Mouse (Mus musculus) testis, postnatal 14 days (tissue): ENCODE measurements at regions not wholly inside any gene's neighbourhood (a gene's known extent, or its start where the extent isn't known, plus 50 kb on each side); places are given as distances from the start of the nearest gene placed in this dataset.

Experiments
- DNase-seq: peaks from one replicate; pipeline ENCODE4 v3.0.0; 2021; ENCODE audit warnings: low spot score

DNA sequence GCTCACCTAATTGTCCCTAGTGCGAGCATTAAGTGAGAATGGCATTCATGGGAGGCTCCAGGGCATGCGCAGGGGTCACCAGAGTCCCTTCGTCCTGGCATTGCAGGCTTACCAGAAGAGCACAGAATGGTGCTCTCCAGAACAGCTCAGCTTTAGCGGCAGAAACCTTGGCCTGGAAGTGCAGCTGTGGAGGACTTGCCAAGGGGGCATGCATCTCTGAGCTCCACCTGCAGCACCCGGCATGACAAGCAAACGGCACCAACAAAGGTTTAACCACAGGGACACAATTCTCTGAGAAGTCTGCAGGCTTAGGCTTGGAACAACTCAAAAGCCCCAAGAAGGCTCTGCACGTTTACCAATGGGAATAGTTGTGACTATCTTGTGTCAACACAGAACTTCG lies 128.4 kb downstream of the Rpap3 start:
- DNase-seq: no peak

DNA sequence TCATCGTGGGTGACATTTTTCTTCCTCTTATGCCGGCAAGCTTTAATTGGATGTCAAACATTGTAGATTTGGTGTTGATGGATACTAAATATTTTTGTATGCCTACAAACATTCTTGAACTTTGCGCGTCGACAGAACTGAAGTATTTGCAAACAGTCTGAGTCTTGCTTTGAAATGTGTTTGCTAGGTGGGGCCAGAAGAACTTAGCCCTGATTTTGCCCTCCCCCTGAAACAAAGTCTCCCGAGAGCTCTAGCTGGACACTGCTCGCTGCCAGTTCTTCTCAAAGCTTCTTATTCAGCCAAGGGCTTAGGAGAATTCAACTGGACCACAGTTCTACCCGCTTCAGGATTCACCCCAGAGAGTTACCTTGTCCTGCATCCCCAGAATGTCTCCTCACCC lies 133.0 kb downstream of the Rpap3 start:
- no peak for DNase-seq

DNA sequence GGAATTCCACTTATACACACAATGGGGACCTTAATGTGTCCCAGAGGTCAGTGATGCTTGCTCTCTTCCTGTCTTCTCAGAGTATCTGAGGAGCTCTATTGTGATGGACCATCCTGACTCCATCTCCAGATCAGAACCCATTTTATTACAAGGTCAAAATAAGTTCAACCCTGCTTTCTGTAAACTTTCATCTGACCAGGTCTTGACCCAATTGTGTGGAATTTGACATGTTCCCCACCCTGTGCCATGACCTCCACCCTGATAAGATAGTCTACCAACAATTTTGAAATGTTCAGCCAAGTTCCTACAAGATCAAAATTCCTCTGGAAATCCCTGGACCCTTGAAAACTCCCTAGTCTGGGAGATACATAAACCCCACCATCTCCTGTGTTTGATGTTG lies 133.7 kb downstream of the Rpap3 start:
- DNase-seq: no peak

DNA sequence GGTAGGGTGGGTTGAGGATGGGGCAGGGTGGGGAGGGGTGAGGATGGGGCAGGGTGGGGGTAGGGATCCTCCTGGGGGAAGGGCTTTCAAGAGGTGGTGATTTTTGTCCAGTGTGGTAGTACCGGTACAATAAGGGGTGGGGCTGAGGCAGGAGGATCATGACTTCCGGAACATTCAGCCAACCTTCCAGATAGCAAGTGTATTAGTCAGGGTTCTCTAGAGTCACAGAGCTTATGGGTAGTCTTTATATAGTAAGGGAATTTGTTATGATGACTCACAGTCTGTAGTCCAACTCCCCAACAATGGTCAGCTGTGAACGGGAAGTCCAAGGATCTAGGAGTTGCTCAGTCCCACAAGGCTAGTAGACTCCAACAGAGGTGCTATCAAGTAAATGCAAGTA lies 145.5 kb downstream of the Rpap3 start:
- no peak for DNase-seq

DNA sequence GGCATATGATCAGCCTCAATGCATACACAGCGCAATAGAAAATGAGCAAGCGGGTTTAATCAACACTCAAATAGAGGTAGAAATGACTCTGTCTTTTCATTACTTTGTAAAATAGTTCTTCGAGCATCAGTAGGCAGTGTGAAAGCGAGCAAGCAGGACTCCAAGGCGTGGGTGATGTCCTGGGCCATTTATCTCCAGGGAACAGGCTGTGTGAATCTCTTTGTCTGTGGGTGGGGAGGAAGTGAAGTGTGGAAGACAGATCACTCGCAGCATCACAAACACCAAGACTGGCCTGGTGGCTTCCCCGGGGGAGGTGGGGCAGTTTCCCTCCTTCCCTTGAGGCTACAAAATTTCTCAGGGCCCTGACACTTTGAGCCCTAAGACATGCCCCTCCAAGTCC lies 146.9 kb downstream of the Rpap3 start:
- no peak for DNase-seq

DNA sequence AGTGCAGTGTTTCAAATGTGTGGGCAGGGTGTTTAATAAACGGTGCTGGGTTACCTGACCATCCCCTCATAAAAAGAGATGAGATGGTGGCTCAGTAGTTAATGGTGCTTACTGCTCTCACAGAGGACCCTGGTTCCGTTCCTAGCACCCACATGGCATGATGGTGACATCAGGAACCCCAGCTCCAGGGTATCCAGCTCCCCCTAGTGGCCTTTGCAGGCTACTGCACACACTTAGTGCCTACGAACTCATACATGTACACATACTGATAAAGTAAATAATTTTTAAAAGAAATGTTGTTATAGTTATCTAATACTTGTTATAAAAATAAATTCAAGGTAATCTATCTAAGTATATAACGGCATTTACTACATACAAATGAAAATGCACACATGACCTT lies 157.3 kb downstream of the Rpap3 start:
- DNase-seq: no peak

DNA sequence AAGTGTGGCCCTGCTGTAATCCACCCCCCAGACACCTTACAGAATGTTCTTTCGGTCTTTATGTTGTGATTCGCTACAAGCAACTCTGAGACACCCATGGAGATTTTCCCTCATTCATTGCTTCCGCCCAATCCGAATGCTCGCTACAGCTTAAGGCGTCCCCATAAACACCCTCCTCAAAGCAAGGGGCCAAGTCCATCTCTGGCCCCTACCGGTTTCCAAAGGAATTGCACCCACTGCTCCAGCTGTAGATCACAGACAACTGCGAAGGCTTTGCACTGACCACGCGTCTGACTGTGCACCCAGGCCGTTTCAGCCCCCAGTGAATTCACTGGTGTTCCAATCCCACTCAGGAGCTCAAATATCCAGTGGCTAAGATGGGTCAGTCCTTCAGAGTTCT lies 160.6 kb downstream of the Rpap3 start:
- DNase-seq: no peak

DNA sequence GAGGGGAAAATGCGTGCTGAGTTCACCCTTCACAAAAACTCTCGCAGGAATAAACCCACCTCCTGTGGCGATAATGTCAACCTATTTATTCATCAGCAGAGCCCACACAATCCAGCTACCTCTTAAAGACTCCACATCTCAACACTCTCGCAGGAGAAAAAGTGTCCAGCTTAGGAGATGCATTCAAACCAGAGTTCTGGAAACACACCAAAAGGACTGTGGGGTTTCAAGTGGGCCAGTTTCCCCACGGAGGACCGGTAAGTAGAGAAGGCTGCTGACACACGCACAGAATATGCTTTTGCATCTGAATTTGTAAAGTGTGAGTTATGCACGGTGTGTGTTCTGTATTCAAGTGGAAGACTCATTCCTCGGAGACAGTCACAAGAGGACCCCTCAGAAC lies 164.0 kb downstream of the Rpap3 start:
- DNase-seq: no peak

DNA sequence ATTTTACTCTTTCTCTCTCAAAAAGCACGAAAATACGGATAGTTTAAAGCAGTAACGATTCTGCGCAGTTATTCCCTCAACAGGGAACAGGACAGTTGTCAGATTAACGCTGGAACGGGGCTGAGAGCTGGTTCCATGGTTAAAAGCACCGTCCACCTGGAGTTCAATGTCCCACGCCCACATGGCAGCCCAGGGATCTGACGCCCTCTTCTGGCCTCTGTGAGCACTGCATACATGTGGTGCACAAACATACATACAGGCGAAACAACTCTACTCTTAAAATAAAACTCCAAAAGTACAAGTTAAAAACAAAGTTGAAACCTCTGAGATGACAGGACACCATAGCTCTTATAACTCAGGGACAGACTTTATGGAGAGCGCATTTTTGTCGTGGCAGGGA lies 169.5 kb downstream of the Rpap3 start:
- no peak for DNase-seq

DNA sequence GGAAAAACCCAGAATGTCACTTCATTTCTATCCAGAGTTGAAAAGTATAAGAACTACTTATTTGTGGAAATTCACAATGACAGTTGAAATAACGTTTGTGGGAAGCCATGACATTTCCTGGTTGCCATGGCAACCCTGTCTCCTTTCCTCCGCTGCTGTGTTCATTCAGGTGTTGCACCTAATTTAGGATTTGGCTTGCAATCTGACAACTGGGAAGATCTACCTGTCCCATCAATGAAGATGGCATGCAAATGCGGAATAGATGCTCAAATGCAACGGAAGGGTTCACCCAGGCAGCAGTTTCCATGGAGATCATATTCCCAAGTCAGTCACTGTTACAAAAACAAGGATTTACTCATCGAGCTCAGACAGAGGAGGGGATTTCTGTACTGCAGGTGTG lies 170.7 kb downstream of the Rpap3 start:
- DNase-seq: no peak

DNA sequence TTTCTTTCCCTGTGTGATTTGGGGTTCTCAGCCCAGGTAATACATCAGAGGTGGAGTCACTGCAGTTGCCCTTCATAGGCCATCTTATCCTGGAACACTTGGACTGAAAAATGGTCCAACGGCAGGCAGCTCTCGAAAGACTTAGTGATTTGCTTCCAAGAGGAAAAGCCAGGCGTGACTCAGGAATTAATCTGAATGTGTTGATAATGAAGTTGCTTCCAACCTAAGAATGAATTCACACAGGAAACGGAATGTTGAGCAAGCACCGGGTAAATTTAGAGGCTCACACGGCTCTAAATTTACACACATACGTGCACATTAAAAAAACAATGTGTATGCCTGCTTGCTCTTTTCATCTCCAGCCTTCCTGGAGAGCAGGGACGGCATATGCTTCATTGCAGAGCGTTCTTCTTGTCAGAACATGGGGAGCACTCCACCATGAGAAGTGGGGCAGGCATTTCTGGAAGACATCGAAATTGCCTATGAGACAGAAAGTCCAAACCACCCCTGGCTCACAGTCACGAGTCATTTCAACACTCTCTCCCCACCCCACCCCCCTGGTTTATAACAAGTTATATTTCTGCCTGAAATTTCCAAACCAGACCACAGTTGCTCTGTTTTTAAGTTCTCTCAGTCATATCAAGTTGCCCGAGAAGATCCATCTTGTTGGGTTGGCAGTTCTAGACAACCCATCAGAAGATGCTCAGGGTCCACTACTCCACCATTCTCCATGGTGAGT lies 171.9 kb downstream of the Rpap3 start:
- DNase-seq: no peak

DNA sequence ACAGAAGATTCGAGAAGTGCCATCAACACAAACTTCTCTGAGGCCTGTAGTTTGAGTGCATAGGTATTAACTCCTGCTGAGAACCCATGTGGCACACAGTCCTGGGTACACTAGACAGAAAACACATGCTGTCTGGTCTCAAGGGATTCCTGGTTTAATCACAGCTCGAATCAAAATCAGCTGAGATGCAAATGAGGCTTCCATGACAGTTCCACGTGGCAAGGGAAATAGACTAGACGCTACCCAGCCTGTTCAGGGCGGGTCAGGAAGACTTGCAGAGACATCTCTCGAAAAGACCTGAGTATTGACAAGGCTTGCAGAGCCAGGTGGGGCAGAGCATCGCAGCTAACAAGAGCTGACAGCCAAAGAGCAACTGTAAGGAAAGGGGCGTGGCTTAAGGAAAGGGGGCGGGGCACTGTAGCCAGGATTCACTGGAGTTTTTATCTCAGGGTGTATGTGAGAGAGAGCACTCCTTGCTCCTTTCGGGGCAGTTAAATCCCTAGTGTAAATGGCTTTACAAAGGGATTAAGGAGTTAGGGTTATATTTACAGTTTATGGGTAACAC lies 173.2 kb downstream of the Rpap3 start:
- DNase-seq: no peak

DNA sequence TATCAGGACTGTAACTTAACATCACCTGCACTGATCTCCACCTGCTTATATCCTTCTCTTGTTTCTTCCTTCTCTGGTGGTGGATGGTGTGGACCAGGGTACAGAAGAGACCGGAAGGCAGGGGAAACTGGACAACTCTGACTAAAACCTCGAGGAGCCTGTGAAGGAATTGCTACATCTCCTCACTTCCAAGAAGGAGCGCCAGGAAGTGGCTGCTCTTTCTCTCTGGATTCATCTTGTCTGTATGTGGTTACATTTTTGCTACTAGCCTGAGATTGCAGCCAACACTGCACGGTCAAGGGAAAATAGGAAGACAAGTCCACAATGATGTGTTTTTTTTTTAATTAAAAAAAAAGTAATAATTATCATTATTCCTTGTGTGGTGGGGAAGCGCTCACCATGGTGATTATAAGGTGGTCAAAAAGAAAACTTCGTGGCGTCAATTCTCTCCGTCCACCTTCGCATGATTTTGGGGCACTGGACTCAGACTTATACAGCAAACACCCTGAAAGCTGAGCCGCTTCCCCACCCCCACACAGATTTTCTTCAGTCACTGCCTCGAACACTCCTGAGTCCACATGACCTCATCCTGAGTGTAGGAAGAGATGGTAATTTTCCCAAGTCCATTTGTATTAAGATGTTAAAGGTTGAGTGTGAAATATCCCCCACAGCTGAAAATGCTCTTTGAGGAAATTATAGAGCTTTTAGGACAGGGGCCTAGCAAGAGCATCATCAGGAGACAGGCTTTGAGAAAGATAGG lies 177.2 kb downstream of the Rpap3 start:
- DNase-seq: peak; percentile 23

DNA sequence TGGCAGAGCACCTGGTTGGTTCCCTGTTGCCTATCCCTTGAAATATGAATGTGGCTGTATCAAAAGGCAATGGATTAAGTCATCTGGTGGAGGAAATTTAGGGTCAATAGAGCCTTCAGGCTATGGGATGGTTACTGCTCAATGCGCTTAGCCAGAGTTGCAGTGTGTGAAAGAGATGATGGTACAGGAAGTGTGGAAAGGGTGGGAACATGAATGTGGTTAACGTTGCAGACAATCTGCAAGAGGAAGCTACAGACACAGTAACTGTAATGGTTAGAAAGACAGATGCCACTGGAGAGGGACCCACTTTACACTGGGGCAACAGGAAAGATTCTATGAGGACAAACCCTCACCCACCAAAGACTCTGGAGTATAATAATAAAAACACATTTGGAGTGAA lies 185.2 kb downstream of the Rpap3 start:
- no peak for DNase-seq

DNA sequence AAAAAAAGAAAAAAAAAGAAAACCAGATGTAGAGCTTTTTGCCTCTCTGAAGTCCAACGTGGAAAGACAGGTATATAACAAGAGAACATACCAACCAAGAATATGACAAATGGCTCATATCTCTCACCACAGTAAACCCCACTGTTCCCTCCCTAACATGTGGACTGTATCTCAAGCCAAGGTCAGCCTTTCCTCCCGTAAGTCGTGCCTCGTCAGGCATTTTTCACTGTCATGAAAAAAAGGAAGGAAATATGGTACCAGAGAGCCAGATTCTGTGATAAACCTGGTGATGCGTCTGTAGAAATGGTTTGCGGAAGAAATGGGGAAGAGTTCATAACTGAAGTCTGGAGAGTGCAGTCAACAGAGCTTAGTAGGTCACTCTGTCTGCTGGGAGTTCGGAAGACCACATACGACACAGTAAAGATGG lies 185.7 kb downstream of the Rpap3 start:
- DNase-seq: no peak

DNA sequence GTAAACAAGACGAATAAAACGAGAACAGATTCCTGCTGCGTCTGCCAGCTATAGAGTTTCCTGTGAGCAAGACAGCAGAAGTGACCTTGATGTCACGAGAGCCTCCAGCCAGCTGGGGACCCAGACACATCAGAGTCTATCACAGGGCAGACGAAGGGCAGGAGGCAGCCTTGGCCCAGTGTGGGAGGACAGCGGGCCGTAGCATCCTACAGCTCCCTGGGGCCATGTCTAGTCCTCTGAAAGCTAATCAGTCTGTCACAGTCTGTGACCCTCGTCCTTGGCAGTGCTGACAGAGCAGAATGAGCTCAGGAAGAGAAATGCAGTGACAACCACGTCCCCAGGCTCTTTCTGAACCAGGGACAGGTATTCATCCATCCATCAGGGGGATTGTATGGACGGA lies 187.7 kb downstream of the Rpap3 start:
- DNase-seq: peak; percentile 58

DNA sequence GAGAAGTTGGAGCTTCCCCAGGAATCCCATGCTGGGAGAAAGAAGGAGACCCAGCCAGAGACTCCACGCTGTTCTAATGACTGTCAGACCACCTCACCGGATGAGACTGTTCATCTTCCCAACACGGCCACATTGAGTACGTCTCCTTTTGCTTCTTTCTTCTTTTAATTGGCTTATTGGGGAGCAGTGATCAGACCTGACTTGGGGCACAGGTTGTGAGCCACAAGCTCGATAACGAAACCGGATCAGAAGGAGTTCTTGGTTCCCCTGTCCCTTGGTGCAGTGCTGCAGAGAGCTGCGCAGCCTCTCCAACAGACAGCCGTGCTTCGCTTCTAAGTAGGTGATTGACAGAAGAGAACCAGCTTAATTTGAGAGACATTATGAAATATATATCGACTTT lies 188.4 kb downstream of the Rpap3 start:
- no peak for DNase-seq

DNA sequence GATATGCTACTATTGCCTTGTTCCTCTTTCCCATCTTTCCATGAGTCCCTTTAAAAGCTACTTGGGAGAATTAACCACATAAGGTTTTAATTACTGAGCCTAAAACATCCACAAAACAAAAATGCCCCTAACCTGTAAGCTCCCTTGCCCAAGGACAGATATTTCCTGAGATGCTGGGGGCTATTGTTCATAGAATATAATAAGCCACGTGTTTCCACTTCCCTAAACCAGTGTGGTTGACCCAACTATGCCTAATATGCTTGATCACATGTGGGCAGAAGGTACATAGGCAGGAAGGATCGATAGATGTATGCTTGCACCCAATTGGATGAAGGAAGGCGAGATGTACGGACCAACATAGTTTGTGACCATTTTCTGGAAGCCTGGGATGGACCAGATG lies 189.9 kb downstream of the Rpap3 start:
- no peak for DNase-seq

DNA sequence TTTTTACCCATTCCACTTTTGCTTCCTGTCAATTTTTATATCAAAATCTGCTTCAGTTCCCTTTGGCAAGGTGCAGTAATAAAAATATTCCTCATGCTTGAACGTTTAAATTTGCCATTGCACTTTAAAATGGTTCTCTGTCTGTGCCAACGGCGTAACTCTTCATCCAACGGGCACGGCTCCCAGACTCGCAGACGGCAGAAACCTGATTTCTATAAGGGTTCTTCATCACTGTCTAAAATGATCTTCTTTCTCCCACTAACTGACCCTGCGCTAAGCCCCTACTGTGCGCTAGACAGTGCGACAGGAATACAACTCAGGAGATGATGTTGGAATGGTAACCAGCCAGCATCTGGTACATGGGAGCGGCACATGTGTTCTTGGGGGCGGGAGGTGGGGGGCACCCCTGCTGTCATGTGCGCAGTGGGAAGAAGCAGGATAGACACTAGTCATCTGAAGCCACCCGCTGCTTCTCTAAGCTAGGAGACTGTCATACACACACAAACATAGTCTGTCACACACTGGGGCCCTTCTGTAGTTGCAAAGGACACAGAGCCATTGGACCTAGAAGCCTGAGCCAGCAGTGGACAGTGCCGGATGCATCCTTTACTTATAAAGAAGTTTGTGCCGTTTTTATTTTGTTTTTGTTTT lies 197.8 kb downstream of the Rpap3 start:
- DNase-seq: no peak

DNA sequence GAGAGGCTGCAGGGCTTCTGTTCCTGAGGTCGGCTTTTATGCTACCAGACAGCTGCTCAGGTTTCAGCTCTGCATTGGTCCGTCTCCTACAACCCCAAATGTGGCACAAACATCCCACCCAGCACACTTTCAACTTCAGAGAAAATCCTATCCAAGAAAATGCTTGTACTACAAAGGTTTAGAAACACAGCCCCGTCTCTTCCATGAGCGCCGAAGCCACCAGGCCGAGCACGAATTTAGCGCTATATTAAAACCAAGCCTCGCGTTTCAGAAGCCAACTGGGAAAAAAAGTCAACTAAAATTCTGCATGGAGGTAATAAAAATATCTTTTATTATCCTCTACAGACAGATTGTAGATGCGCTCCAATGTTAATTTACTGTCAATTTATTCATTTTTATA lies 198.4 kb downstream of the Rpap3 start:
- DNase-seq: no peak

DNA sequence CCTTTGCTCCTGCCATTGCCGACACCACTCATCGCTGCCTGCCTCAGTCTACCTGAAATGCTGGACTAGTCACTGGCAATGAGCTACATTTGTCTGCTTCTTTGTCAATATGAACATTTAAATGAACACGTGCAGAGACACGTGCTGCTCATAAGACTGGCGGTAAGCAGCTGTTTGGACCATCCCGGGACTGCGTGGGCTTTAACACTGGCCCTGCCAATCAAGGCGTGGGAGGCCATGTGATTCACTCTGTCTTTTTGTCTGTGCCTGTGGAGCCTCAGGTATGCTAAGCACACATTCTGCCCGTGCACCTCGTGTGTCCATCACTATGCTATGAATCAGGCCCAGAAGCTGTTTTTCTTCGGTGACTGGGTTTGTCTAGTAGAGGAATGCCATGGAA lies 199.9 kb downstream of the Rpap3 start:
- DNase-seq: no peak

DNA sequence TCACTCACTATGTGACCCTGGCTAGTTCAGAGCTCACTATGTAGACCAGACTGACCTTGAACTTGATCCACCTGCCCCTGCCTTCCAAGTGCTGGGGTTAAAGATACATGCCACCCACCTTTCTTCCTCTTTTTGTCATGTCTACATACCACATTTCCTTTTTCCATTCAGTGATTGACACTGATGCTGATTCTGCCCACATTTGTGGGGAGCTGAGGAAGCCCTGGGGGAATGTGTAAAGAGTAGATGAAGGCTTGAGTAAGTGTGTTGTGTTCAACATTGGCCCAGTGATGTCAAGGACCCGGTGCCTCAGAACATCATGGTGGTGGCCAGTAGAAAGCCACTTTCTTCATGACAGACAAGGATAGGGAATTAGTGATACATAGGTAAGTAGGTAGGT lies 201.3 kb downstream of the Rpap3 start:
- DNase-seq: no peak

DNA sequence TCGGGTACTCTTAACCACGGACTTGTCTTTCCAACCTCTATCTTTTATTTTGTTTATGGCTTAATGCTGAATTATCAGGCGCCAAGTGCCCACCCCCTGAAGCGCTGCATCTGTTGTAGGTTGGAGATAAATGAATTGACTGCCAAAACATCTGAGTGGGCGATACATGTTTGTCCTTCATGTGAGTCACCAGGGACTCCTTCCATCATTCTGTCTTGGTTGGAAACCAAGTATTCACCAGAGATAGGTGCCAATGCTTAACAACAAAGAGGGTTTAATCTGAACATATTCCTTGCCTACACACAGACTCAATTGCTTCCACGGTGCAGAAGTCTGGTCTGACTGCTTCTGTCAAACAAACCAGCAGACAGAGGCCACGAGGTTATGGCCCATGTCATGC lies 203.6 kb downstream of the Rpap3 start:
- no peak for DNase-seq
